Mouse (Mus musculus): ENCODE measurements around the gene Sapcd1.
A peak's percentile ranks its signal among the peaks of the same experiment; 100 is the strongest.

The Sapcd1 gene

DNA sequence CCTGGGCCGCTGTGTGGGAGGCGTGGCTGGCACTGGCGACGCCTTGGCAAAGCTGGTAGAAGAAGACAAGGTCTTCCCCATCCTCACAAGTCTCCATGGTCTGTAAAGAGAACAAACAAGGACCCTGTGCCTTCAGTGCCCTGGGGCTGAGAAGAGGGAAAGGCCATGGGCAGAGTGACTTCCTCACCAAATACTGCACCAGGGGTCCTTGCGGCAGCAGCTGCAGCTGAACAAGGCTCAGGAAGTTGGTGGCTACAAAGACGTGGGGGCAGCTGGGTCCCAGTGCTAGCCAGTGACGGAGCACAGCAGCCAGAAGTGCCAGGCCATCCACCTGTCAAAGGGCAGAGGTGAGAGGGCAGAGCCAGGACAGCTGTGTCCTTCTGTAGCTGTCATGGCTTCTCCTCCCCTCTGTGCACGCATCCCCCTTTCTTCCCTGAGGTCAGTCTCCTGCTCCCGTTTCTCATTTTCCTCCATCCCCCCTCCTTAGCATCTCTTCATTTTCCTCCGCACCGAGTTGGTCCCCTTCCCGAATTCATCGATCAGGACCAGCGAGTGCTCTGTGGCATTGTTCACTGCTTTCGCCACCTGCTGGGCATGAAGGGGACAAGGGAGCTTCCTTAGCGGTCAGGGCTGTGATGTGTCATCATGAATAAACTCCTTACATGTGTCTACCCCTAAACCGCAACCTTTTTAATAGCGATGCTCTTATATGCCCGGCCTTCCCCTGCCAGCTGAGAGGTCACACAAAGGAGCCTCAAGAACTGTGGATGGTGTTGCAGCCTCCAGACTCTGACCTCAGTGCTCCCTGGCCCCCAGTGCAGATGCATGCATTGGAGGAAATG lies 2.1 kb upstream of the Sapcd1 start:
- no peak for DNase-seq (ENCODE audit: low spot score)

DNA sequence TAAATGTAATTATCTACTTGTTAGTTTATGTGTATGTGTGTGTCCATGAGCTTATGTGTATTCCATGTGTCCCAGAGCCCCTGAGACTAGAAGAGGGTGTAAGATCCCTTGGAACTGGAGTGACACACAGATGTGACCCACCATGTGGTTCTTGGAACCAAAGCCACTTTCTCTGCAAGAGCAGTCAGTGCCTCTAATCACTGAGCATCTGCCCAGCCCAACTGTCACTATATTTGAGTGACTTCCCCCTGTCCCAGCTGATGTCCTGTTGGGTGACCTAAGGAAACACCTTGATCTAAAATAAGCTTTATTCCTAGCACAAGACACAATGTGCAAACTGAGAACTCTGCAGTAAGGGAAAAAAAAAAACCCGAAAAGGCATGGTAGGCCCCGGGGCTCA lies 499 bp upstream of the Sapcd1 start:
- no peak for DNase-seq (ENCODE audit: low spot score)

DNA sequence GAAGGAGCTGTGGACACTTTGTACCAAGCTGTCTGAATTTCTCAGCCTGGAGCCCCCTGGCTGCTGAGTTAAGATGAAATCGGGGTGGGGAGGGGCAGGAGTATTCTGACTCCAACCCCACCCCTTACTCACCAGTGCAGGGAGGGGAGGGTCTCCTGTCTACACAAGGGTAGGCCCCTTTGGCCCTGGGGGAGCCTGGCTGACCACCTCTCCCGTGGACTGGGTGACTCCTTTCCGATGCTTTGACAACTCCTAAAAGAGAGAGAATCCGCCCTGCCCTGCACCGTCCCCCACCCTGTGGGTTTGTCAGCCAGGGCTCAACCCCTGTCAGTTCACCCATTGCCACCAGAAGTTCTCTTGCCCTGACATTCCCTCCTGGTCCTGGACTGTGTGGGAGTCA lies 1.6 kb downstream of the Sapcd1 start:
- DNase-seq (ENCODE audit: low spot score) = no peak

DNA sequence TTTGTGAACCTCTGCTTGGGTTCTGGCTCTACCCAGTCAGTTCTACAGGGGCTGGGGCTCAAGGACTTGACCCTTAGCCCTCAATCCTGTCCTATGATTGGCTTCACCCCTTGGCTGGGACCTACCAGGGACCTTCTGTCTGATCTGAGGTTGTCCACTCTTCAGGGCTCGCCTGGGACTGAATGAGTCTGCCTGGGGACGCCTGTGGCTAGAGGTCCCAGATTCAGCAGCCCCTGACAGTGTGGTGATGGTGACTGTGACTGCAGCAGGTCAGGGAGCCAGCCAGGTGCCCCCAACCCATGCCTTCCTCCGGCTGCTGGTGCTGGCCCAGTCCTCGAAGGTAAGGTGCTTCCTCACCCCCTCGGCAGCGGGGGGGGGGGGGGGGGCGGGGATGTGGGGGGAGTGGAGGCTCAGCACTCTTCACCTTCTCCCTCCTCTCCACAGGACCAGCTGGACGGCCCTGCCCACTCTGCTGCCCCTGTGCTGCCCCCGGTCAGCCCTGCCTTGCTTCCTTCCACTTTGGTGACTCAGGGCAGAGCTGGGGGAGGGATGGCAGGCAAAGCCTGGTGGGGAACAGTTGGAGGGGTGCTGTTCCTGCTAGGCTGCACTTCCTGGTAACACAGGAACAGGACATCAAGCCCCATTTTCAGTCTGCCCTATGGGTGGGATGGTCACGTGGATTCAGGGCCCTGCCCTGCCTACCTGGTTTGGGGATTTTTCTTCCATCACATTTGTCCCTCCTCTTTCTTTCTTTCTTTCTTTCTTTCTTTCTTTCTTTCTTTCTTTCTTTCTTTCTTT lies 2.9 kb downstream of the Sapcd1 start:
- DNase-seq (ENCODE audit: low spot score) = no peak

DNA sequence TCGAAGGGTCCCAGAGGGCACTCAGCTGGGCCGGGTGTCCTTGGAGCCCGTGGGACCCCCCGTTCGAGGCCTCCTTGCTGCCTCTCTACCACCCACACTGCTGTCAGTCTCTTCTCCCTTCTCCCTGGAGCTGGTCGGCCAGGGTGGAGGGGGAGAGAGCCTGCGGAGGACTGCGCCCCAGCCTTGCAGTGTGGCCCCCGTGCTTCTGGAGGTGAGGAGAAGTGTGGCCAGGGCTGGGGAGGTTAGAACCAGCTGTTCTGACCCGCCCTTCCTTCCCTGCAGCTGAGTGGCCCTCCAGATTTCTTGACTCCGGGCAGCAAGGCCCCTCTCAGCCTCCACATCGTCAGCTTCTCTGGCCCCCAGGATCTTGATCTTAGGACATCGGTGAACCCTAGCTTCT lies 3.6 kb downstream of the Sapcd1 start:
- no peak for DNase-seq (ENCODE audit: low spot score)

DNA sequence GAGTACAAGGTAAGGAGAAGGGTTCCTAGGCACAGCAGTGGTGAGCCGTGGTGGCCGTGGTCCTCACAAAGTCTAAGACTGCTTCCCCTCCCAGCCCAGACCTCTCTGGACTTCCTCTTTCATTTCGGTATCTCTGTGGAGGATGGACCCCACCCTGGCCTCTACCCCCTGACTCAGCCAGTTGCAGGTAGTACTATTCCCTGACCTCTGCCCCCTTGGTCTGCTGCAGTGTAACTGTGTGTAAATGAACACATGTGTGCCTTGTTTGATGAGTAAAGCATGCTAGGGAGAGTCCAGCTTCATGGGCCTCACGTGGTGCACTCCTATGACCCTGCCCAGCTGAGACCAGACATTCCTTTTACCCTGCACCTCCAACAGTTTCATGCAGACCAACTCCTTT lies 4.1 kb downstream of the Sapcd1 start:
- DNase-seq (ENCODE audit: low spot score) = no peak

DNA sequence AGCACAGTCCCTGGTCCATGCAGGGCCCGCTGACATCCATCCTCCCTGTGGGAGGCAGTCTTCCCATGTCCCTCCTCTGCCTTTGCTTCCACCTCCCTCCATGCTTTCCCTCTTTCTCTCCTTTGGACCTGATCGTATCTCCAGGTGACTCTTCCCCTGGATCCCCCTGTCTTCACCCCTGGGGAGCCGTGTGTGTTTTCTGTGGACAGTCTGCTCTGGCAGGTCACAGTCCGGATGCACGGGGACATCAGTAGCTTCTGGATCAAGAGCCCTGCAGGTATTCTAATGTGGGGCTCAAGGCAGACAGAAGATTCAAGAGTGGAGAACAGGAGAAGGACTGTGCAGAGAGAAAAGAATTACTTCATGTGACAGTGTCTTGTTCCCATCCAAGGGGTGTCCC lies 4.6 kb downstream of the Sapcd1 start:
- no peak for DNase-seq (ENCODE audit: low spot score)

DNA sequence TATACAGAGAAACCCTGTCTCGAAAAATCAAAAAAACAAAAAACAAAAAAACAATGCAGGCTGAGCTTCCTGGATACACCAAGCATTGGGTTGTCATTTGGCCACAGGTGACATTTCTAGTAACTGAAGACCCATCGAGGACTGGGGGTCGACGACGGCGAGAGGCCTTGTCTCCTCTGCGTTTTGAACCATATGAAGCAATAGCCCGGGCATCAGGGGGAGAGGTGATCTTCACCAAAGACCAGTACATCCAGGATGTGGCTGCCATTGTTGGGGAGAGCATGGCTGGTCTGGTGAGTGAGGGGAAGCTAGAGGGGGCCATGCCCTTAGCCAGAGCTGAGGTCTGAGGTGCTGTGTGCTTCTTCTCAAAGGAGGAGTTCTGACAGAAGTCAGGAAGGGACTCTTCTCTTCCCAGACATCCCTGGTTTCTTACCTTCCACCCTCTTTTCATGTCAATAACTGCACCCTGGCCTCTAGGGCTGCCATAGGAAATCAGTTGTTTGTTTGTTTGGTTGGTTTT lies 5.2 kb downstream of the Sapcd1 start:
- DNase-seq (ENCODE audit: low spot score) = no peak

DNA sequence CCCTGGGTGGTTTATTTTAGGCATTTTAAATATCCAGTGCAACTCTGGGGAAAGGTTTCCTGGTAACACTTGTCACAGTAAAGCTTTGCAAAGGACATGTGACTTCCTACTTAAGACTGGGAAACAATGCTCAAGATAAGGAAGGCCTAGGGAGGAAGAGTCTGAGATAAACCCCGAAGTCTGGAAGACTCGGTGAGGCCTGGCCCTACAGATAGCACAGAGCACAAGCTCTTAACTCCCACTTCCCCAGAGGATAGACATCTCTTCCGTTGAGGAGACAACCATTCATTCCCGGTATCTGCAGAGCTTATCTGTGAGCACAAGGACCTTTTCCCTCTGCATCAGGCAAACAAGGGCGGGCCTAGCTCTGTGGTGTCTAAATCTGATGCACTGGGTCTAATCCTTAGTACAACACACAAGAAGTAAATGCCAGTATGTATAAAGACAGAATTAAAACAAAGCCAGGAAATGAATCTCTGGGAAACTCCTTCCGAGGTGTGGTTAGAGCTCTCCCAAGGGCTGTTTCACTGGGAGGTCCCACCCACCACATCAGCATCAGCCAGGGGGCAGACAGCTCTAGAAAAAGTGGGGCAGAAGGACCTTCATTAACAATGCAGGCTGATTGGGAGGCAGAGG lies 5.9 kb downstream of the Sapcd1 start:
- no peak for DNase-seq (ENCODE audit: low spot score)

DNA sequence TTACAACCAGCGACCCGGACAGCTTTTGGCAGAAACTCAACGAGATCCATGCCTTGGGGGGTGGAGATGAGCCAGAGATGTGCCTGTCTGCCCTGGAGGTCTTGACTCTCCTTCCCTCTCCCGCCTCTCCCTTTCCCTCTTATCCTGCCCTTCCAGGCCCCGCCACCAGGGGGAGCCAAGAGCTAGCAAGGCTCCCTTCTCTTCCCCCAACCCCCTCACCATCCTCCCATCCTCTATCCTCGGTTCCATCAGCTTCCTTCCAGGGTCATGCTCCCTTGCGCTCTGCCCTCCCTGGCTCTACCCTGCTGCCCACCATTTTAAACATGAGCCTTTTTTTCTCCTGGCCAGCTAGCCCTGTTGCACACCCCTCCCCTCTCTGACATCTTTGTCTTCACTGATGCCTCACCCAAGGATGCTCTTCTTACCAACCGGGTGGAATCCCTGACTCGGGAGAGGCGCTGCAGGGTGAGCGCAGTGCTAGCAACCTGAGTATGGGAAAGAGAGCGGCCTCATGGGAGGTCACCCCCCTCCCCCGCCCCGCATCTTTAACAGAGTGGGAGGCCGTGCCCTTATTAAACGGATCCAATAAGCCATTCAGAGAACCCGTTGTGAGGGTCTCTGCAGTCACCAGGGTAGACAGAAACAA lies 6.5 kb downstream of the Sapcd1 start:
- DNase-seq (ENCODE audit: low spot score) = peak; percentile 79

DNA sequence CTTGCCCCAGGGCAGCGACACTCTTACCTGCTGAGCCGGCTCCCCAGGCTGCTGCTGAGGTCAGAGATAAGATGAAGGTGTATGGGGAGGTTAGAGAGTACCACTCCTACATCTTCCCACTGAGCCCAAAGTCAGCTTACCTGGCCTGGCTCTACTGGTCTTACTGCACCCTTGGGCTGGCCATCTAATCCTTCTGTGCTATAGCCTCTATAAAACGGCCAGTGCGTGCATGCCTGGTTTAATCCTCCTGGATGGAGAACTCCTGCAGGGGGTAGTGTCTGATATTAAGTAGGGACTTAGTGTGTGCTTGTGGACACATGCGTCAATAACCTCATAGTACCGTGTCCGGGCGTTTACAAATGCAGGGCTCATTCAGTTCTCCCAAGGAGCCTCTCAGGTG lies 7.3 kb downstream of the Sapcd1 start:
- DNase-seq (ENCODE audit: low spot score) = no peak

DNA sequence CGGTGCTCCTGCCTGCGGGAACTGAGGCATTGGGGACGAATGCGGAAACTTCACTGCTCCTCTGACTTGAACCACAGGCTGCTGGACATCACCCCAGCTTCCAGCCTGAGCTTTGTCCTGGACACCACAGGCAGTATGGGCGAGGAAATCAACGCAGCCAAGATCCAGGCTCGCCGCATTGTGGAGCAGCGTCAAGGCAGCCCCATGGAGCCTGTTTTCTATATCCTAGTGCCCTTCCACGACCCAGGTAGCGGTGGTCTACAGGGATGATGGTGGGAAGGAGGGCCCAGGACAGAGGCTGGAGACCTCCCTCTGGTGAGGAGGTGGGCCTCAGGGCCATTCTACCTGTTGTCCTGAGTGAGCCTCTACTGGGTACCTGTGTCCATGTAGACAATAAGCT lies 7.9 kb downstream of the Sapcd1 start:
- no peak for DNase-seq (ENCODE audit: low spot score)

DNA sequence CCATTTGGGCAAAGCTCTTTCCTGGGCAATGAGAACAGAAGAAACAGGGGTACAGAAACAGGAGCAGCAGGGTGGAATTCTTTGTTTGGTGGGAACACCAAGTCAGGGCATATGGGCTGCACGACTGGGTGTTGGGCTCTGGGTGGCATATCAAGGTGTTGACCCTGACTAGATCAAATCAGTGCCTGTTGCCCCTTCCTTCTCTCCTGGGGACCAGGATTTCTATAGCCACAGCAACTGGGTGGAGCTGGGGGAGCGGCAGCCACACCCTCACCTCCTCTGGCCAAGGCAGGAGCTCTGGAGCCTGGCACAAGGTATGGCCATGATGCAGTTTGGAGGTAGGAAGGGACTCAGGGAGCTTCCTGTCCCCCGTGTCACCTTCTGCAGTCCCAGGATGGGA lies 9.6 kb downstream of the Sapcd1 start:
- DNase-seq (ENCODE audit: low spot score) = no peak

DNA sequence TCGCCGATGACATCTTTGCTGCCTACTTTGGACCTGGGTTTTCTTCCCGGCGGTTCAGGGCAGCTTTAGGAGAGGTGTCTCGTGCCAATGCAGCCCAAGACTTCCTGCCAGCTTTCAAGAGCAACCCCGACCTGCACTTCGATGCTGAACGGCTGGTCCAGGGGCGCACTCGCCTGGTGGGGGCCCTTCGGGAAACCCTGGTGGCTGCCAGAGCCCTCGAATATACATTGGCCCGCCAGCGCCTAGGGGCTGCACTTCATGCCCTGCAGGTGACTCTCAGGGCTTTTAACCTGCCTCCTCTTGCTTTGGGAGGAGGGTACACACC lies 10.1 kb downstream of the Sapcd1 start:
- DNase-seq (ENCODE audit: low spot score) = no peak

DNA sequence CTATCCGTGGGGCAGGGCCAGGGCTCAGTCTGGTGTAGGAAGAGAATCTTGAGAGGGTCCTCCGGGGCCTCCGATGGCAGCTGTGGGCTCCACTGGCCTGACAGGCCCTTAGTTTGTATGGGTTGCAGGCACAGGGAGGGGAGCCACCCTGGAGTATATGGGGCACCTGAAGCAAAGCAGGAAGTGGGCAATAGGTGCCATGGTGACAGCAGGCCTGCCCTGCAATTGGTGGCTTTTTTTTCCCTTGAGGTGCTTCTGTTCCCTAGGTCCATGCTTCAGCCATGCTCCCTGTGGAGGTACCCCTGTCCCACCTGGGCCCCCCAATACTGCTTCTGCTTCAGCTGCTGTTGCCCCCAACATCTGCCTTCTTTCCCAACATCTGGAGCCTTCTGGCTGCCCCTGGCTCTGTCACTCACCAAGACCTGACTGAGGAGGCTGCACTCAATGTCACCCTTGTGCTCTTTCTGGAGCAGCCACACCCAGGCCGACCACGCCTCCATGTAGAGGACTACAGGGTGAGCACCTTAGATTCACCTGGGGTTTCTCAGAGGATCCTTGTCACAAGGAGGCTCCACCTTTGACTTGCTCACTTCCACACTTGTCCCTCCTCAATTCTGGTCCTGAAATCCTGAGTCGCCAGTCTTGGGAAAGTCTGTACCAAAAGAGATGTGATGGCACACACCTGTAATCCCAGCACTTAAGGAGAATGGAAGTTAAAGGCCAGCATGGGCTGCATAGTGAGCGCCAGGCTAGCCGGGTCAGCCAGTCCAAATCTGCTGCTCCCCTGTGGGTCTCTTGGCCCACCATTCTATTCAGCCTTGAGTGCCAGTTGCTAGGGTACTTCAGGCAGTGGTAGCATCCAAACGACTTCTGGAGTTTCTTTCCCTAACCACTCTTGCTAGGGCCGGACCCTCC lies 10.8 kb downstream of the Sapcd1 start:
- no peak for DNase-seq (ENCODE audit: low spot score)

DNA sequence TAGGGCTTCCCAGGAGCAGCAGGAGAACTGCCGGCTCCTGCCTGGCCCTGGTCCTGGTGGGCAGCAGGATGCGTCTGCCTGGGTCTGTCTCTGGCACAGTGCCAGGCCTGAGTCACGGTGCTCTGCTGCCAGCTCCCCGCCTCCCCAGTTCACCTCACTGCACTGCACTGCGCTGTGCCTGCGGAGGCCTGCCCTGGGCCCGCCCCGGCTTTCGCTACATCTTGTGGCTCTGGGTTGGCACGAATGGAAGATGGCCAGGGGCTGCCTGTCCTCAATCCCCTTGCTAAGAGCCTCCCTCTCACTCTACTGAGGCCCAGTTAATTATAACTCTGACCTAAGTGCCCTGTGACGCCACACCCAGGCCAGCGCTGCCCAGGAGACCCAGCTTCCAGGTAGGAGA lies 11.4 kb downstream of the Sapcd1 start, which contains the start of gene Vwa7:
Gene Vwa7, plus strand, starts transcription at position 204 of the 400 bp plus-strand sequence.
- DNase-seq (ENCODE audit: low spot score) = no peak

DNA sequence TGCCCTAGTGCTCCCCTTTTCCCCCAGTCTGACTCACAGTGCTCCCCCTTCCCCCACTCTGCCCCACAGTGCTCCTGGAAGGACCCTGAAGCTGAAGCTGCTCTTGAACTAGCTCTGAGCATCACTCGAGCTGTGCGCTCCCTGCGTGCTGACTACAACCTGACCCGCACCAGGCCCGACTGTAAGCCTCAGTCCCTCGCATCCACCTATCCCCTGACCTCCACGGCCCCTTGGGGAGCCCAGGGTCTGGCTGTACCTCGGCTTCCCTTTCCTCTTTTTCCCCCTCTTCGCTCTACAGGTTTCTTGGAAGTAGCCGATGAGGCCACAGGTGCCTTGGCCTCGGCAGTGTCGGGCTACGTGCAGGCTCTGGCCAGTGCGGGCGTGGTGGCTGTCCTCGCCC lies 12.5 kb downstream of the Sapcd1 start:
- DNase-seq (ENCODE audit: low spot score) = no peak

DNA sequence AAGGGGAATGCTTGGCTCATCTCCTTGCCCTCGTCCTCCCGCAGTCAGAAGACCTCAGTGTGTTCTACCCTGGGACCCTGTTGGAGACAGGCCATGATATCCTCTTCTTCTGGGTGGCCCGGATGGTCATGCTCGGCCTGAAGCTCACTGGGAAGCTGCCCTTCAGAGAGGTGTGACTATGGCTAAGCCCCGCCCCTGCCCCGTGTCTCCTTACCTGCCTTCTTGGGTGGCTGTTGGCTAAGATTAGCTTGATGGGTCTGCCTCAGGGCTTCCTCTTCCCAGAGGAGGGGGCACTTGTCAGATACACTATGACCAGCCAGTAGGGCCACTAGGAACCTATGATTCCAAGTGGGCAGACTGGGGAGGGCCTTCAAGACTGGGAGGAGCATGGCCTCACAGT lies 14.6 kb downstream of the Sapcd1 start:
- no peak for DNase-seq (ENCODE audit: low spot score)

DNA sequence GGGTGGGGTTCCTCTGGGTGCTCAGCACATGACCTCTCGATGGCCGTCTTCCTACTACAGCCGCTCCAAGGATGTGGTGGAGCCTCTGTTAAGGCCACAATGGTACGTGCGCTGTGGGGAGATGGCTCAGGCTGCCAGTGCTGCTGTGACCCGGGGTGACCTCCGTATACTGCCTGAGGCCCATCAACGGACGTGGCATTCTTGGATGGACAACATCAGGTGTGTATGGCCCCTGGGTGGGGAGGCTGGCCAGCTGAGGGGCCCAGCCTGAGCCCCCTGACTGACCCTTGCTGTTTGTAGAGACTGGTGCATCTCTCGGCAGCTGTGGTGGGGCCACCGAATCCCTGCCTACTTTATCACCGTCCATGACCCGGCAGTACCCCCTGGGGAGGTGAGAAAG lies 15.4 kb downstream of the Sapcd1 start:
- no peak for DNase-seq (ENCODE audit: low spot score)

DNA sequence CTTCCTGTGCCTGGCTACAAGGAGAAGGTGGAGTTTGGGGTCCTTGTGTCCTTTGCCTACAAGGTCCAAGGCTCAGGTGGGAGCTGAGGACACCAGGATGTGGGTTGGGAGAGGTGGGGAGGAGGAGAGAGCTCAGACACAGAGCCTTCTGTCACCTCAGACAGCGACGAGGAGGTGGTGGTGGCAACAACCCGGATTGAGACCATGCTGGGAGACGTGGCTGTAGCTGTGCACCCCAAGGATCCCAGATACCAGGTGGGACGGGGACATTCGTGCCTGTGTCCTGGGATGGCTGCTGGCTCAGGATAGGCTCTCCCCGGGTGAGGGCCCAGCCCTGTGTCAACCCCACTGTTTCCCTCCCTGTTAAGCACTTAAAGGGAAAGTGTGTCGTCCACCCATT lies 16.4 kb downstream of the Sapcd1 start:
- no peak for DNase-seq (ENCODE audit: low spot score)

DNA sequence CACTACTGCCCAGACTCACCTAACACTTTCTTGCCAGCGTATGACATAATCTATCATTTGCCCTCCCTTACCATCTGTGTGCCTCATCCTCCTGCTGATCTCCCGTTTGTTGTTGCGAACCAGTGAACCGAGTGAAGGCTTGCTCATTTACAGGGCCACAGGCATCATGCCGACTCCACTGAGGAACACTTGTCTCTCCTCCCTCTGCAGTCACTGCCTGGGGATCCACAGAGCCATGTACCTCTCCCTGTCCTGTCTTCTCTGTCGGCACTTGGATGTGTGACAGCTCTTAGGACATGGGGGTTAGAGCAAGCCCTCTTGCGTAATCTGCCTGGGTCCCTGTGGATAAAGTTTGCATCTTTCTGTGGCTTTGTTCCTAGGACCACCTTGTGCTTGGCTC lies 18.2 kb downstream of the Sapcd1 start:
- DNase-seq (ENCODE audit: low spot score) = no peak
